Mouse (Mus musculus): ENCODE results near the gene Pdia3.
A peak's percentile ranks its signal among the peaks of the same experiment; 100 is the strongest.

- TF ChIP-seq POLR2A (IDR thresholded peaks at IDR 0.05; ENCODE audit: borderline replicate concordance, extremely low read depth, low read depth, low read length) = no peak
- 0 out of 2 replicates have a peak, but pooled peaks have one; percentile 20 for TF ChIP-seq CTCF (IDR thresholded peaks at IDR 0.05; ENCODE audit: insufficient read depth, low read length)
Measured at GRCm38 (mm10) chr2:121396624-121397023, 17.0 kb upstream of the Pdia3 start.

Measured in lung, adult 2 months (tissue).